Mouse (Mus musculus) cortical plate, adult 2 months (tissue): ENCODE measurements around the gene Chn2. TPM values are rescaled to one million over a fixed set of nuclear protein-coding genes. Genes with fewer than 3 reads are reported as not detected.

Source experiments
- H3K27ac ChIP-seq: fragments of 200-500 bp; 2 replicates; pipeline ENCODE4 v1.5.1; 2012; ENCODE audit warnings: low read length, control low read depth, inconsistent platforms; ENCODE audit not compliant: insufficient read depth
- H3K4me1 ChIP-seq: fragments of 200-500 bp; 2 replicates; pipeline ENCODE4 v1.6.1; 2011; ENCODE audit warnings: low read length; ENCODE audit not compliant: control insufficient read depth, insufficient read depth
- H3K4me3 ChIP-seq: fragments of 200-500 bp; 2 replicates; pipeline ENCODE4 v1.5.1; 2011; ENCODE audit warnings: mild to moderate bottlenecking, low read length, control low read depth; ENCODE audit not compliant: insufficient read depth
- CTCF ChIP-seq: fragments of 200-500 bp; IDR thresholded peaks from 2 replicates; pipeline ENCODE4 v1.5.1; 2011; ENCODE audit warnings: mild to moderate bottlenecking, control low read depth, low read length; ENCODE audit not compliant: insufficient read depth; ENCODE audit errors: extremely low read depth
- POLR2A ChIP-seq: fragments of 200-500 bp; IDR thresholded peaks from 2 replicates; pipeline ENCODE4 v1.6.1; 2011; ENCODE audit warnings: mild to moderate bottlenecking, low read length, control low read depth; ENCODE audit not compliant: insufficient read depth; ENCODE audit errors: extremely low read depth
- polyA plus RNA-seq: library from polyadenylated mRNA; depleted of rRNA; stranded (reverse); fragments of >200 nt; gene quantifications from 2 replicates; pipeline ENCODE4 v1.2.3, GENCODE M21; 2012

Chn2 gene
- polyA plus RNA-seq, 1 experiment, result 54.9 TPM

GRCm38 (mm10) chr6:54132576-54132975 lies 93.2 kb downstream of the Chn2 start:
- TF ChIP-seq CTCF (no peak), POLR2A (no peak)
- H3K27ac ChIP-seq, result no peak overlapping the region
- no peak overlapping the region for H3K4me3 ChIP-seq
- peaks cover 6% of the 10 kb centered on the region for H3K4me1 ChIP-seq

GRCm38 (mm10) chr6:54133231-54133630 lies 93.9 kb downstream of the Chn2 start:
- no peak for TF ChIP-seq POLR2A
- no peak for TF ChIP-seq CTCF
- H3K4me3 ChIP-seq, result no peak overlapping the region
- H3K27ac ChIP-seq, result no peak overlapping the region
- peaks cover 6% of the 10 kb centered on the region for H3K4me1 ChIP-seq

- H3K4me3 ChIP-seq, result no peak overlapping the region
- TF ChIP-seq CTCF (no peak), POLR2A (no peak)
- H3K27ac ChIP-seq, result no peak overlapping the region
- peaks cover under 1% of the 10 kb centered on the region; the same call in 1 of the 2 replicates for H3K4me1 ChIP-seq
Observed at GRCm38 (mm10) chr6:54138157-54138556, 98.8 kb downstream of the Chn2 start.

GRCm38 (mm10) chr6:54140488-54140887 lies 101.1 kb downstream of the Chn2 start:
- peaks cover 1% of the 10 kb centered on the region; the same call in 1 of the 2 replicates for H3K4me1 ChIP-seq
- H3K4me3 ChIP-seq, result no peak overlapping the region
- TF ChIP-seq CTCF, result no peak
- TF ChIP-seq POLR2A, result no peak
- no peak overlapping the region for H3K27ac ChIP-seq

- no peak for TF ChIP-seq POLR2A
- no peak for TF ChIP-seq CTCF
- Histone ChIP-seq H3K4me3 (no peak overlapping the region), H3K4me1 (peaks cover 1% of the 10 kb centered on the region; the same call in 1 of the 2 replicates), H3K27ac (no peak overlapping the region)
Observed at GRCm38 (mm10) chr6:54141165-54141564, 101.8 kb downstream of the Chn2 start.

- H3K4me3 ChIP-seq, result no peak overlapping the region
- H3K27ac ChIP-seq, result no peak overlapping the region
- TF ChIP-seq CTCF (no peak), POLR2A (no peak)
- peaks cover 1% of the 10 kb centered on the region; the same call in 1 of the 2 replicates for H3K4me1 ChIP-seq
Observed at GRCm38 (mm10) chr6:54142848-54143651, 103.7 kb downstream of the Chn2 start.

GRCm38 (mm10) chr6:54143652-54143960 lies 104.3 kb downstream of the Chn2 start:
- peaks cover 1% of the 10 kb centered on the region; the same call in 1 of the 2 replicates for H3K4me1 ChIP-seq
- H3K4me3 ChIP-seq, result no peak overlapping the region
- TF ChIP-seq CTCF, result no peak
- no peak for TF ChIP-seq POLR2A
- no peak overlapping the region for H3K27ac ChIP-seq

- Histone ChIP-seq H3K4me3 (no peak overlapping the region), H3K4me1 (no peaks in the 10 kb centered on the region), H3K27ac (no peak overlapping the region)
- TF ChIP-seq CTCF (no peak), POLR2A (no peak)
Observed at GRCm38 (mm10) chr6:54148844-54149526, 109.6 kb downstream of the Chn2 start.

- Histone ChIP-seq H3K27ac (no peak overlapping the region), H3K4me1 (no peaks in the 10 kb centered on the region), H3K4me3 (no peak overlapping the region)
- TF ChIP-seq CTCF (no peak), POLR2A (no peak)
Observed at GRCm38 (mm10) chr6:54150821-54151220, 111.5 kb downstream of the Chn2 start.

GRCm38 (mm10) chr6:54151443-54152241 lies 112.3 kb downstream of the Chn2 start:
- TF ChIP-seq CTCF (no peak), POLR2A (no peak)
- Histone ChIP-seq H3K27ac (no peak overlapping the region), H3K4me1 (no peaks in the 10 kb centered on the region), H3K4me3 (no peak overlapping the region)

- H3K4me3 ChIP-seq, result no peak overlapping the region
- TF ChIP-seq POLR2A, result no peak
- no peak for TF ChIP-seq CTCF
- H3K4me1 ChIP-seq, result peaks cover 3% of the 10 kb centered on the region
- H3K27ac ChIP-seq, result no peak overlapping the region
Observed at GRCm38 (mm10) chr6:54157097-54157496, 117.7 kb downstream of the Chn2 start.
